Mouse (Mus musculus) intestine, embryonic 14.5 days (tissue): ENCODE measurements around the gene Fam166a. TPM values are rescaled to one million over a fixed set of nuclear protein-coding genes. Genes with fewer than 3 reads are reported as not detected.

Experiments
- ATAC-seq: fragments of 200-750 bp; cut with Nextera tagmentation; replicated peaks from 2 replicates; pipeline ENCODE4 v1.8.0; 2017; ENCODE audit warnings: low read depth, moderate number of reproducible peaks, moderate TSS enrichment, moderate library complexity; ENCODE audit not compliant: low FRiP score, low TSS enrichment
- DNase-seq: peaks from one replicate; pipeline ENCODE4 v3.0.0-alpha.2; 2018; ENCODE audit warnings: low spot score
- H3K27ac ChIP-seq: fragments of 300-500 bp; sonication (generic); 2 replicates; pipeline ENCODE4 v1.5.1; 2014; ENCODE audit warnings: low read depth, mild to moderate bottlenecking, control low read depth
- H3K27me3 ChIP-seq: fragments of 300-500 bp; sonication (generic); replicated peaks from 2 replicates; pipeline ENCODE4 v1.6.1; 2014; ENCODE audit warnings: low read length, control low read depth; ENCODE audit not compliant: control insufficient read depth, insufficient read depth
- H3K36me3 ChIP-seq: fragments of 300-500 bp; sonication (generic); 2 replicates; pipeline ENCODE4 v1.6.1; 2014; ENCODE audit warnings: low read length, control low read depth; ENCODE audit not compliant: control insufficient read depth, insufficient read depth
- H3K4me1 ChIP-seq: fragments of 300-500 bp; sonication (generic); replicated peaks from 2 replicates; pipeline ENCODE4 v1.6.1; 2014; ENCODE audit warnings: low read length, control low read depth, mixed read lengths; ENCODE audit not compliant: control insufficient read depth, insufficient read depth
- H3K4me2 ChIP-seq: fragments of 300-500 bp; sonication (generic); 2 replicates; pipeline ENCODE4 v1.6.1; 2014; ENCODE audit warnings: low read length
- H3K4me3 ChIP-seq: fragments of 300-500 bp; sonication (generic); 2 replicates; pipeline ENCODE4 v1.5.1; 2014; ENCODE audit warnings: low read depth, low read length, control low read depth, mixed read lengths
- H3K9ac ChIP-seq: fragments of 300-500 bp; sonication (generic); 2 replicates; pipeline ENCODE4 v1.6.1; 2014; ENCODE audit warnings: mild to moderate bottlenecking, low read length
- H3K9me3 ChIP-seq: fragments of 300-500 bp; sonication (generic); 2 replicates; pipeline ENCODE4 v1.6.1; 2016; ENCODE audit warnings: low read length, control low read depth; ENCODE audit not compliant: control insufficient read depth
- whole genome bisulfite sequencing: fragments of 180-500 bp; shearing (Covaris S2); extraction: QIAGEN DNeasy Blood & Tissue Kit; methylation state at CpG from one replicate; pipeline ENCODE4 v1.1.7; 2014; 5-methylcytosine and 5-hydroxymethylcytosine counted together
- polyA plus RNA-seq: library from polyadenylated mRNA; unstranded; fragments of >200 nt; fragmentation: Nextera tagmentation; extraction: Ambion mirVana; gene quantifications from 2 replicates; pipeline ENCODE4 v1.2.1, GENCODE M21; 2014

The Fam166a gene
- polyA plus RNA-seq, 1 experiment from 2014 or later: 0.51 TPM

GRCm38 (mm10) chr2:25181891-25182397, 36.6 kb upstream of the Fam166a start:
- WGBS: 2% methylated on average over 17 of the region's 17 CpGs
- Histone ChIP-seq H3K4me1 (peaks cover 29% of the 10 kb centered on the region), H3K9me3 (no peaks in the 10 kb centered on the region), H3K9ac (peak overlapping the region; percentile 25), H3K27ac (no peak overlapping the region), H3K27me3 (peaks cover 80% of the 10 kb centered on the region), H3K4me2 (peak overlapping the region; percentile 74), H3K36me3 (no peaks in the 10 kb centered on the region), H3K4me3 (peak overlapping the region; percentile 54)
- no peak for ATAC-seq
- no peak for DNase-seq

- no peaks in the 10 kb centered on the region for H3K9me3 ChIP-seq
- peak overlapping the region; percentile 74 for H3K4me2 ChIP-seq
- peaks cover 23% of the 10 kb centered on the region for H3K4me1 ChIP-seq
- no peak overlapping the region for H3K9ac ChIP-seq
- peaks cover 77% of the 10 kb centered on the region for H3K27me3 ChIP-seq
- ATAC-seq: no peak
- H3K36me3 ChIP-seq: no peaks in the 10 kb centered on the region
- 34% methylated on average over 6 of the region's 6 CpGs for WGBS
- no peak for DNase-seq
- no peak overlapping the region for H3K27ac ChIP-seq
- peak overlapping the region; percentile 54 for H3K4me3 ChIP-seq
Observed at GRCm38 (mm10) chr2:25182664-25183063, 35.9 kb upstream of the Fam166a start.

GRCm38 (mm10) chr2:25183336-25183735, 35.2 kb upstream of the Fam166a start:
- Histone ChIP-seq H3K4me3 (no peak overlapping the region), H3K9me3 (no peaks in the 10 kb centered on the region), H3K27me3 (peaks cover 70% of the 10 kb centered on the region), H3K4me2 (no peak overlapping the region), H3K27ac (no peak overlapping the region), H3K4me1 (peaks cover 19% of the 10 kb centered on the region; the same call in 1 of the 2 replicates), H3K9ac (no peak overlapping the region), H3K36me3 (no peaks in the 10 kb centered on the region)
- ATAC-seq (no peak), DNase-seq (no peak)
- WGBS: 67% methylated on average over 2 of the region's 2 CpGs

GRCm38 (mm10) chr2:25184496-25184895, 34.0 kb upstream of the Fam166a start:
- WGBS: 95% methylated on average over 7 of the region's 7 CpGs
- Histone ChIP-seq H3K4me1 (peaks cover 19% of the 10 kb centered on the region; the same call in 1 of the 2 replicates), H3K4me2 (no peak overlapping the region), H3K27me3 (peaks cover 59% of the 10 kb centered on the region), H3K27ac (no peak overlapping the region), H3K4me3 (no peak overlapping the region), H3K9me3 (no peaks in the 10 kb centered on the region), H3K36me3 (no peaks in the 10 kb centered on the region), H3K9ac (no peak overlapping the region)
- no peak for ATAC-seq
- DNase-seq: no peak

- H3K27me3 ChIP-seq: peaks cover 45% of the 10 kb centered on the region
- ATAC-seq: peak; percentile 61
- H3K27ac ChIP-seq: peak overlapping the region; percentile 54; the same call in 1 of the 2 replicates
- H3K36me3 ChIP-seq: no peaks in the 10 kb centered on the region
- peak overlapping the region; percentile 94 for H3K4me2 ChIP-seq
- peak overlapping the region; percentile 48 for H3K9ac ChIP-seq
- peaks cover 19% of the 10 kb centered on the region; the same call in 1 of the 2 replicates for H3K4me1 ChIP-seq
- peak; percentile 84 for DNase-seq
- under 1% methylated on average over 63 of the region's 64 CpGs for WGBS
- peak overlapping the region; percentile 33 for H3K4me3 ChIP-seq
- no peaks in the 10 kb centered on the region for H3K9me3 ChIP-seq
Observed at GRCm38 (mm10) chr2:25185625-25186574, 32.6 kb upstream of the Fam166a start.

GRCm38 (mm10) chr2:25186575-25186930, 32.0 kb upstream of the Fam166a start:
- no peak overlapping the region; the same call in 1 of the 2 replicates for H3K27ac ChIP-seq
- H3K9me3 ChIP-seq: no peaks in the 10 kb centered on the region
- 0 out of 2 replicates have a peak overlapping the region, but pooled peaks have one; percentile 33 for H3K4me3 ChIP-seq
- H3K36me3 ChIP-seq: no peaks in the 10 kb centered on the region
- ATAC-seq (no peak; the same call in 1 of the 2 replicates), DNase-seq (no peak)
- peaks cover 38% of the 10 kb centered on the region for H3K27me3 ChIP-seq
- WGBS: 33% methylated on average over 5 of the region's 5 CpGs
- no peak overlapping the region for H3K9ac ChIP-seq
- H3K4me2 ChIP-seq: peak overlapping the region; percentile 94
- peaks cover 16% of the 10 kb centered on the region; the same call in 1 of the 2 replicates for H3K4me1 ChIP-seq

- 83% methylated on average over 6 of the region's 6 CpGs for WGBS
Observed at GRCm38 (mm10) chr2:25187841-25188240, 30.7 kb upstream of the Fam166a start.

GRCm38 (mm10) chr2:25193330-25193770, 25.2 kb upstream of the Fam166a start:
- Histone ChIP-seq H3K4me3 (no peak overlapping the region), H3K27ac (no peak overlapping the region; the same call in 1 of the 2 replicates), H3K36me3 (peaks cover 1% of the 10 kb centered on the region; the same call in 1 of the 2 replicates), H3K9me3 (no peaks in the 10 kb centered on the region), H3K27me3 (peaks cover 20% of the 10 kb centered on the region), H3K9ac (no peak overlapping the region), H3K4me1 (peaks cover 20% of the 10 kb centered on the region; the same call in 1 of the 2 replicates), H3K4me2 (peak overlapping the region; percentile 29)
- WGBS: under 1% methylated on average over 6 of the region's 6 CpGs
- DNase-seq (peak; percentile 88), ATAC-seq (peak; percentile 75)

More at GRCm38 (mm10) chr2:25187841-25188240, 30.7 kb upstream of the Fam166a start:
- Histone ChIP-seq H3K9me3 (no peaks in the 10 kb centered on the region), H3K4me2 (no peak overlapping the region), H3K9ac (no peak overlapping the region), H3K4me3 (no peak overlapping the region), H3K27ac (no peak overlapping the region), H3K27me3 (peaks cover 25% of the 10 kb centered on the region), H3K4me1 (0 out of 2 replicates have a peak, but pooled peaks cover 10% of the 10 kb centered on the region), H3K36me3 (no peaks in the 10 kb centered on the region)
- ATAC-seq: no peak
- DNase-seq: no peak
